Mouse (Mus musculus) lung, adult 2 months (tissue): ENCODE measurements around the gene Rora.

ENCODE experiments used
- CTCF ChIP-seq: fragments of 200-500 bp; IDR thresholded peaks from 2 replicates; pipeline ENCODE4 v1.5.1; 2011; ENCODE audit warnings: mild to moderate bottlenecking, low read length, control low read depth; ENCODE audit not compliant: insufficient read depth
- POLR2A ChIP-seq: fragments of 200-500 bp; IDR thresholded peaks from 2 replicates; pipeline ENCODE4 v1.6.1; 2011; ENCODE audit warnings: low read depth, mild to moderate bottlenecking, control low read depth, low read length, borderline replicate concordance; ENCODE audit errors: extremely low read depth

- TF ChIP-seq CTCF, result no peak
- TF ChIP-seq POLR2A, result no peak
Observed at GRCm38 (mm10) chr9:69314451-69315210, 661.0 kb downstream of the Rora start.
